Mouse (Mus musculus): Measurements from ENCODE around the gene Hps5. TPM values are rescaled to one million over a fixed set of nuclear protein-coding genes. Genes with fewer than 3 reads are reported as not detected.
"Not testable (repeated sequence)": the region's sequence is repeated elsewhere in the genome, so short reads cannot be mapped to it uniquely, and the experiment has no call there.

Hps5 gene
- polyA plus RNA-seq, 1 experiment, result 20.8 TPM

GRCm38 (mm10) chr7:46764672-46765071 lies 31.2 kb downstream of the Hps5 start:
- WGBS, result 91% methylated on average over 8 of the region's 8 CpGs
- TF ChIP-seq POLR2A (IDR thresholded peaks at IDR 0.05; ENCODE audit: borderline replicate concordance, insufficient read depth, low read length) (no peak), CTCF (IDR thresholded peaks at IDR 0.05; ENCODE audit: borderline replicate concordance, insufficient read depth, low read depth, low read length) (no peak)
- no peak overlapping the region for H3K4me3 ChIP-seq (replicated peaks; ENCODE audit: insufficient read depth, low read depth, low read length)

GRCm38 (mm10) chr7:46762601-46763000 lies 33.3 kb downstream of the Hps5 start:
- no peak for TF ChIP-seq POLR2A (IDR thresholded peaks at IDR 0.05; ENCODE audit: borderline replicate concordance, insufficient read depth, low read length)
- TF ChIP-seq CTCF (IDR thresholded peaks at IDR 0.05; ENCODE audit: borderline replicate concordance, insufficient read depth, low read depth, low read length), result no peak
- Histone ChIP-seq H3K27me3 (ENCODE audit: control insufficient read depth, insufficient read depth, low read length) (no peaks in the 10 kb centered on the region), H3K4me1 (ENCODE audit: control insufficient read depth, insufficient read depth, low read length) (no peaks in the 10 kb centered on the region), H3K27ac (ENCODE audit: insufficient read depth, low read length) (no peak overlapping the region), H3K4me3 (replicated peaks; ENCODE audit: insufficient read depth, low read depth, low read length) (no peak overlapping the region)
- WGBS, result 95% methylated on average over 5 of the region's 5 CpGs
- DNase-seq, result no peak

More at GRCm38 (mm10) chr7:46764672-46765071, 31.2 kb downstream of the Hps5 start:
- H3K27me3 ChIP-seq (ENCODE audit: control insufficient read depth, insufficient read depth, low read length), result no peaks in the 10 kb centered on the region
- no peak for DNase-seq
- no peaks in the 10 kb centered on the region for H3K4me1 ChIP-seq (ENCODE audit: control insufficient read depth, insufficient read depth, low read length)
- no peak overlapping the region for H3K27ac ChIP-seq (ENCODE audit: insufficient read depth, low read length)

GRCm38 (mm10) chr7:46761049-46761795 lies 34.6 kb downstream of the Hps5 start:
- Histone ChIP-seq H3K4me1 (ENCODE audit: control insufficient read depth, insufficient read depth, low read length) (no peaks in the 10 kb centered on the region), H3K4me3 (replicated peaks; ENCODE audit: insufficient read depth, low read depth, low read length) (no peak overlapping the region), H3K27me3 (ENCODE audit: control insufficient read depth, insufficient read depth, low read length) (no peaks in the 10 kb centered on the region), H3K27ac (ENCODE audit: insufficient read depth, low read length) (no peak overlapping the region)
- DNase-seq, result no peak
- TF ChIP-seq POLR2A (IDR thresholded peaks at IDR 0.05; ENCODE audit: borderline replicate concordance, insufficient read depth, low read length), result no peak
- TF ChIP-seq CTCF (IDR thresholded peaks at IDR 0.05; ENCODE audit: borderline replicate concordance, insufficient read depth, low read depth, low read length), result no peak
- WGBS, result 73% methylated on average over 11 of the region's 11 CpGs

DNA sequence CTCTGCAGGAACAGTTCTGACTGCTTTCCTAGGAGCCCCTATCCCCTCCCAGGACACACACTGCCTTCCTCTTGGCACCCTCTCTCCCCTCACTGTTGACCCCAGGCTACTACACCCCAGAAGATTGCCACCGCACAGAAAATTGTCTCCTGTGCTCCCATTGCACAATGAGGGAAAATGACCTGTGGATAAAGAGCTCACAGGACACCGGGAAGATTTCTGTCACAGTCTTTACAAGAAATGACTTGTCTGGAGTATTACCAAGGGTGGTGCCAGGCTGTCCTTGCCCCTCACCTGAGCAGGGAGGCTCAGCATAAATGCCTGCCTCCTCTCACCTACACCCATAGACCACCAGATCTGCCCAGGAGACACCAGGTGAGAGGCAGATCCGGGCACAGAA lies 44.4 kb downstream of the Hps5 start, which contains the start of gene Saa2:
Gene Saa2, plus strand, starts transcription at position 301 of the 400 bp plus-strand sequence.
- H3K4me3 ChIP-seq (replicated peaks; ENCODE audit: insufficient read depth, low read depth, low read length), result no peak within 1 kb of the TSS
- peaks cover 14% of the 10 kb centered on the region for H3K4me1 ChIP-seq (ENCODE audit: control insufficient read depth, insufficient read depth, low read length)
- 52% methylated on average over 3 of the region's 3 CpGs for WGBS
- TF ChIP-seq CTCF (IDR thresholded peaks at IDR 0.05; ENCODE audit: borderline replicate concordance, insufficient read depth, low read depth, low read length) (no peak), POLR2A (IDR thresholded peaks at IDR 0.05; ENCODE audit: borderline replicate concordance, insufficient read depth, low read length) (no peak)
- H3K27me3 ChIP-seq (ENCODE audit: control insufficient read depth, insufficient read depth, low read length), result no peaks in the 10 kb centered on the region
- H3K27ac ChIP-seq (ENCODE audit: insufficient read depth, low read length), result no peak within 1 kb of the TSS
- DNase-seq, result no peak

- DNase-seq, result no peak
- 75% methylated on average over 3 of the region's 3 CpGs for WGBS
- no peak for TF ChIP-seq CTCF (IDR thresholded peaks at IDR 0.05; ENCODE audit: borderline replicate concordance, insufficient read depth, low read depth, low read length)
- no peak for TF ChIP-seq POLR2A (IDR thresholded peaks at IDR 0.05; ENCODE audit: borderline replicate concordance, insufficient read depth, low read length)
- peaks cover 10% of the 10 kb centered on the region for H3K4me1 ChIP-seq (ENCODE audit: control insufficient read depth, insufficient read depth, low read length)
- H3K4me3 ChIP-seq (replicated peaks; ENCODE audit: insufficient read depth, low read depth, low read length), result no peak overlapping the region
- H3K27ac ChIP-seq (ENCODE audit: insufficient read depth, low read length), result no peak overlapping the region
- H3K27me3 ChIP-seq (ENCODE audit: control insufficient read depth, insufficient read depth, low read length), result no peaks in the 10 kb centered on the region
These were observed 47.4 kb downstream of the Hps5 start for GRCm38 (mm10) chr7:46748459-46748858.

DNA sequence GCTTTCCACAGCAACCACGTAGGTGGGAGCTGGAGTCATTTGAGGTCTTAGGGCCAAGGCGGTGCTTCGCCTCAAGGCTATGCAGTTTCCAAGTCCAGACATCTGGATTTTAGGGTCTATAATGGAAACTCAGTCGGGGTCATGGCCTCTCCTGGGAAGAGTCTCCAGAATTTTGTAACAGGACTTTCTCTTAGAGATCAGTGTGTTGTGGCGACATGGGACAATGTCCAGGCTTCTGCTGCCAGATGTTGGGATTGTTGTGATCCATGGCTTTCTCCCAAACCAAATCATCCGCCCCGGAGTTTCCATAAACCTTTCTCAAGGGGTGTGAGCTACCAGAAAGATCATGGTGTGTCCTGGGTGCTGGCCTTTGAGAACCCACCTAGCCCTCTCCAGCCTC lies 49.5 kb downstream of the Hps5 start:
- 91% methylated on average over 7 of the region's 7 CpGs for WGBS
- no peaks in the 10 kb centered on the region for H3K27me3 ChIP-seq (ENCODE audit: control insufficient read depth, insufficient read depth, low read length)
- no peak for DNase-seq
- no peak overlapping the region for H3K4me3 ChIP-seq (replicated peaks; ENCODE audit: insufficient read depth, low read depth, low read length)
- no peak overlapping the region for H3K27ac ChIP-seq (ENCODE audit: insufficient read depth, low read length)
- H3K4me1 ChIP-seq (ENCODE audit: control insufficient read depth, insufficient read depth, low read length), result no peaks in the 10 kb centered on the region; the same call in 1 of the 2 replicates
- TF ChIP-seq POLR2A (IDR thresholded peaks at IDR 0.05; ENCODE audit: borderline replicate concordance, insufficient read depth, low read length) (no peak), CTCF (IDR thresholded peaks at IDR 0.05; ENCODE audit: borderline replicate concordance, insufficient read depth, low read depth, low read length) (no peak)

DNA sequence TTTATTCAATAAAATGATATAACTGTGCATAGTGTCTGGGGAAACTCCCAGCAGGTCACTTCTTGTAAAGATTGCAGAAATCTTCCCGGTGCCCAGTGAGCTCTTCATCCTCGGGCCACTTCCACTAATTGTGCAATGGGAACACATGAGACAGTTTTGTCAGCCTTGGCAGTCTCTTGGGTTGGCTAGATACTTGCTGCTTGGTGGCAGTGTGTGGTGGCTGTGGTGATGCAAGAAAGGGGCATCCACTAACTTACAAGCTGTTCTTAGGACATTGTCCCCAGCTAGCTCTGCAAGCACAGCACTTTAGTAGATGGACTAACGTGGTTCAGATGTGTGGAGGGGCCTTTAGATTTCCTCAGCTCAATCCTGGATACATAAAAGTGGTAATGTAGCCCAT lies 50.0 kb downstream of the Hps5 start:
- WGBS, result 77% methylated on average over 3 of the region's 3 CpGs
- no peaks in the 10 kb centered on the region for H3K27me3 ChIP-seq (ENCODE audit: control insufficient read depth, insufficient read depth, low read length)
- TF ChIP-seq POLR2A (IDR thresholded peaks at IDR 0.05; ENCODE audit: borderline replicate concordance, insufficient read depth, low read length), result no peak
- no peak for TF ChIP-seq CTCF (IDR thresholded peaks at IDR 0.05; ENCODE audit: borderline replicate concordance, insufficient read depth, low read depth, low read length)

GRCm38 (mm10) chr7:46742880-46743279 lies 53.0 kb downstream of the Hps5 start, which contains the start of gene Saa1:
Saa1 (minus strand) TSS chr7:46742980.
- not testable (repeated sequence) for H3K4me3 ChIP-seq (replicated peaks; ENCODE audit: insufficient read depth, low read depth, low read length); DNase-seq; H3K4me1 ChIP-seq (ENCODE audit: control insufficient read depth, insufficient read depth, low read length); H3K27me3 ChIP-seq (ENCODE audit: control insufficient read depth, insufficient read depth, low read length); H3K27ac ChIP-seq (ENCODE audit: insufficient read depth, low read length)
- 54% methylated on average over 3 of the region's 3 CpGs for WGBS

More for the DNA sequence above, 50.0 kb downstream of the Hps5 start:
- Histone ChIP-seq H3K4me3 (replicated peaks; ENCODE audit: insufficient read depth, low read depth, low read length) (no peak overlapping the region), H3K4me1 (ENCODE audit: control insufficient read depth, insufficient read depth, low read length) (no peaks in the 10 kb centered on the region; the same call in 1 of the 2 replicates), H3K27ac (ENCODE audit: insufficient read depth, low read length) (no peak overlapping the region)
- no peak for DNase-seq

DNA sequence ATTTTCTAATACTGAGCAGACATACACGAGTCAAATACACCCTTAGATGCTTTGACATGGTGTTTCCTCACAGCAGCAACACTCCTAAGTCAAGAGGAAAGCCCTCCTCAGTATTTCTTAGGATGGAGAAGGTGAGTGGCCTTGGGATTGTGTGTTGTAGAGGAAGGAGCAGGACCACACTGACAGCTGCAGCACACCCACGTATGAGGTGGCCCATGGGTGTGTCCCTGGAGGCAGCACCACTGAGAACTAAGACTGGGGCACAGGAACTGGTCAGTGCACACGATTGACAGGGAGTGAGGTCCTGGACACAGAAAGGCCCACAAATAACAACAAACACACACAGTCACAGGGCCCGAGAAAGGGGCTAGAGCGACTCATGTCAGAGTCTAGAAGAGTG lies 55.8 kb downstream of the Hps5 start:
- not testable (repeated sequence) for DNase-seq; H3K27ac ChIP-seq (ENCODE audit: insufficient read depth, low read length); H3K27me3 ChIP-seq (ENCODE audit: control insufficient read depth, insufficient read depth, low read length); H3K4me3 ChIP-seq (replicated peaks; ENCODE audit: insufficient read depth, low read depth, low read length); H3K4me1 ChIP-seq (ENCODE audit: control insufficient read depth, insufficient read depth, low read length)
- 88% methylated on average over 5 of the region's 5 CpGs for WGBS

Measured in cerebellum, adult 2 months (tissue).